Mouse (Mus musculus) thymus, adult 18-20 months (tissue): ENCODE data around the gene Olfr194.
"Not testable (repeated sequence)": the region's sequence is repeated elsewhere in the genome, so short reads cannot be mapped to it uniquely, and the experiment has no call there.

Experiments used
- DNase-seq, 2 experiments: peaks; one replicate each; pipeline ENCODE4 v3.0.0; 2022; ENCODE audit warnings: mixed read lengths in 2 of 2

The Olfr194 gene

DNA sequence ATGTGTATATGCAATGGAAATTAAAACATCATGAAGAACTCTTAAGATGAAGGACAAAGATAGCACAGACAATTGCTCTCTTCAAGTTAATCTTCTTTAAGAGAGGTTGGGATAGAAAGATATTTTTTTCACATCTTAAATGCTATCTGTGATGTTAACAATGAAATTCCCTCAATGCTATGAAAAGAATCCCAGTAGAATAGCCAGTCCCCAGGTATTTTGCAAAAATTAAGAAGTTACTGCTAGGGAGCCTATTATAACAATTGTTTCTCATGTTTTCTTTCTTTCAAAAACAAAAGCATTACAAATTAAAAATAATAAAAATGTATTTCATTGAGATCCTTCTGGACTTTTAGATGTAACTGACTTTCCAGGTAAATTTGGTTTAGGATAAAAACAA is at the start of gene Olfr194:
TSS of gene Olfr194 (minus strand) at position 101 of the 400 bp plus-strand sequence.
- DNase-seq, result no peak

DNA sequence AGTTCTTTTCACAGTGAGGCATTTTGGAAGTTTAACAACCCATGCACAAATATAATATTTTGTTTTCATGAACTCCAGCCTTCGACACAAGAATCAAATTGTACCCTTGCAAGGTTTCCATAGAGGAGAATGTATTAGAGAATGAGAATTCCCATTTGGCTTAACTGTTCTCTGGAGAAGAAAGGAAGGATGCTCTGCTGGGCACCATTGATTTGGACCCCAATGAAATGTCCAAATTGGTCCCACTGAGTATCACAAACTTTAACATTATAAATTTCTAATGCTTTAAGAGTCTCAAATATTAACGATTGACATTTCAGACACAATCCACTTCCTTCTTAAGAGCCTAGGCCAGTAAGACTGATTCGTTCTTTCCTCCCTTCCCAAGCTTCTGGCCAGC is 49.5 kb upstream of the Olfr194 start, which contains the start of gene Olfr196:
TSS of gene Olfr196 (minus strand) at position 101 of the 400 bp plus-strand sequence.
- DNase-seq, result no peak

DNA sequence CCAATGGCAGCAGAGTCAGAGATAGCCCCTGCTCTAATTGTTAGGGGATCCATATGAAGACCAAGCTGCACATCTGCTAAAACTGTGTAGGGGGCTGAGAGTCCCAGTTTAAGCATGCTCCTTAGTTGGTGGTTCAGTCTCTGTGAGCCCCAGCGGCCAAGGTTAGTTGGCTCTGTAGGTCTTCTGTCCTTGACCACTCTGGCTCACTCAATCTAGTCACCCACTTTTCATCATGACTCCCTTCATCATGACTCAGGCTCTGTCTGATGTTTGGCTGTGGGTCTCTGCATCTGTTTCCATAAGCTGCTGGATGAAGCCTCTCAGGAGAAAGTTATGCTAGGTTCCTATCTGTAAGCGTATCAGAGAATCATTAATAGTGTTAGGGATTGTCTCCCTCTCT is 31.1 kb upstream of the Olfr194 start:
- DNase-seq, result no peak

DNA sequence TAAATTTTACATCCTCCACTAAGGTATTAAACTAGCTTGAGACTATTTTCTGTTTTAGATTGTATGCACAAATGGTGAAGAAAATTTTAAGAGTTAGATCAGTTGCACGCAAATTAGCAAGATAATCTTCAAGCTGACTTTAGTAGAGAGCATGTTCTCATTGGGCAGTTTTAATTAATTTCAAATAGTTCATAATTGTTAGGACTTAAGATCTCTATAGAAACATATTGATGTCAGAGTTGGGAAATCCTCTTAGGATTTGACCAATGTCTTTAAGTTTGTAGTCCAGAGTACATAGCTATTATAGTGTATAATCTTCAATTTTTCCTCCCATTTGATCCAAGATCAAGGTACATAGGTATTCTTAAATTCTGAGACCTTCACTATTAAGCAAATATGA is 25.9 kb upstream of the Olfr194 start, which contains the start of gene Olfr195:
TSS of gene Olfr195 (plus strand) at position 301 of the 400 bp plus-strand sequence.
- DNase-seq, result no peak

DNA sequence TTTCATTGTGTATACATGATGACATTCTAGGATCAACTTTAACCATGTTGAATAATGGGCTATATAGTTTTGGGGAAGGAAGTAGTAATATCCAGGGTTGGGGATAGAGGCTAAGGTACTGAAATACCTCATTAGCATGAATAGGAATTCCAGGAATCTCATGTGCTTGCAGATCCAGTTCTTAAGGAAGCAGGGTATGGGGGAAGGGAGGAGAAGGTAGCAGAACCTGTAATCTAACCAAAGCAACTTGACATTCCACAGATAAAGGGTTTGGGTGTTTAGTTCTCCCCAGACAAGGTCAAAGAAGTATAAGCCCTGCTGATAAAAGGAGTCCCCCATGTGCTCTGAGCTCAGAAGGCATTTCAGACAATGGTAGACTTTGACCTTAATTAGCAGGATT is 20.2 kb upstream of the Olfr194 start:
- DNase-seq, result no peak

DNA sequence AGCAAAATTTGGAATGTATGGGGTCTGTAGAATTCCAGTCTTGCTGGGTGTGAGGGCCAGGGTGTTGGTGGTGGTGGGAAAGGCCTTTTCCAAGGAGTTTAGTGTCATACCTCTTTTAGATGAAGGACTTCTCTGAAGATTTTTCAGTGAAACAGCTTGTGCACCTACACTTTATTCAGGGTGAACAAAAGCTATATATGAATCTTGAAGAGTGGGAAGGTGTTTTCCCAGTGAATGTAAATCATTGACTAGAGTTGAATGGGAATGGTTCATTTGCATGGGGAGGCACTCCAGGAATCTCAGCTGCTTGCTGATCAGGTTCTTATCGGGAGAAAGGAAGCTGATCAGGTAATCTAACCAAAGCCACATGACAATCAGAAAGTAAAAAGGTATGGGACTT is 9.9 kb upstream of the Olfr194 start:
- no peak for DNase-seq

DNA sequence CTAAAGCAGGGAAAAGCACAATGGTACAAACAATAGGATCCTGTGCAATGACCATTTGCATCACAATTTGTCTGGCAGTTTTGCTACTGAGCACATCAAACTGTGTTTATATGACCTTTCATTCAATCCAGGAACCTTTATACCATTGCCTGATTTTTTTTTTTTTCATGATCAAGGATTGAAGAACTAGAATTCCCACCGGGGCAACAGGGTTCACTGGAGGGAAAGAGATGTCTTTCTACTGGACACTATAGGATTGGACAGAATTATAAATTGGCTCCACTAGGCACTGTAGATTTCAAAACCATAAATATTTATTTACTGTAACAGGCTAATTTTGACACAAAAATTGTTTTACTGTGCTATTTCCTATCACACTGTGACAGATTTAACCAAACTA is 9.1 kb downstream of the Olfr194 start, which contains the start of gene Olfr193:
TSS of gene Olfr193 (minus strand) at position 101 of the 400 bp plus-strand sequence.
- DNase-seq, result no peak

DNA sequence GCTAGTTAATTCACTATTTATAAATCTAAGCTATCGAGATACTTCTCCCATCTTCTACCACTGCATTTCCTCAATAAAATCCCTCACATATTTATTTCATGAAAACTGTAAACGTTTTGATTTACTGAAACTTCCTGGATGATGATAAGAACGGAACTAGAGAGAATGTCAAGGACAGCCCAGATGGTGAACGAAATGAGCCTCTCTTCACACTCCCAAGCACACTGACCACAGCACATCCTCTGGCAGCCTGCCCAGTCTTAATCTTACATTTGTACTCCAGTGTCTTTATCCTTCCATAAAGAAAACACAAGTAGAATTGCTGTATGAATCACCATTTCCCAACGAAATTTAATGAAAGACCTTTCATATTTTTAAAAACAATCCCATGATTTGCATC is 12.3 kb downstream of the Olfr194 start:
- not testable (repeated sequence) for DNase-seq

DNA sequence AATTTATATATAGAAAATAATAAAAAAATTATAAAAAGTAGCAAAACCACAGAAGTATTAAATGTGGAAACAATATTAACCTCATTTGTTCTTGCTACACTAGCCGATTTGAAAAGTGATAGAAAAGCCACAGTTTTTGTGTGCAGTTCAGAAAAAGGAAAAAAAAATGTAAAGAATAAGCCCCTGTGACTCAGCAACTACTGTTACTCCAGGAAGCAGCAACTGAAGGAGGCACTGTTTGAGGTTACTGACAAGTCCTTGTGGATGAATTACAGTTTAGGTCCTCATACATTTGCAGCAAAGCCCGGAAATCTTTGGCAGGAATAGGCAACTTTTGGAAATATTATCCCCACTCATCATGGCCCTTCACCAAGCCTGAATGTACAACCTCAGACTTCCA is 15.6 kb downstream of the Olfr194 start:
- DNase-seq, result no peak

DNA sequence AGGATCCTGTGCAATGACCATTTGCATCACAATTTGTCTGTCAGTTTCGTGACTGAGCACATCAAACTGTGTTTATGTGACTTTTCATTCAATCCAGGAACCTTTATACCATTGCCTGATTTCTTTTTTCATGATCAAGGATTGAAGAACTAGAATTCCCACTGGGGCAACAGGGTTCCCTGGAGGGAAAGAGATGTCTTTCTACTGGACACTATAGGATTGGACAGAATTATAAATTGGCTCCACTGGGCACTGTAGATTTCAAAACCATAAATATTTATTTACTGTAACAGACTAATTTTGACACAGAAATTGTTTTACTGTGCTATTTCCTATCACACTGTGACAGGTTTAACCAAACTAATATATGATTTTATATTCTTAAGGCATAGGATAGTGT is 31.1 kb downstream of the Olfr194 start, which contains the start of gene Olfr191:
TSS of gene Olfr191 (minus strand) at position 101 of the 400 bp plus-strand sequence.
- DNase-seq, result not testable (repeated sequence)

DNA sequence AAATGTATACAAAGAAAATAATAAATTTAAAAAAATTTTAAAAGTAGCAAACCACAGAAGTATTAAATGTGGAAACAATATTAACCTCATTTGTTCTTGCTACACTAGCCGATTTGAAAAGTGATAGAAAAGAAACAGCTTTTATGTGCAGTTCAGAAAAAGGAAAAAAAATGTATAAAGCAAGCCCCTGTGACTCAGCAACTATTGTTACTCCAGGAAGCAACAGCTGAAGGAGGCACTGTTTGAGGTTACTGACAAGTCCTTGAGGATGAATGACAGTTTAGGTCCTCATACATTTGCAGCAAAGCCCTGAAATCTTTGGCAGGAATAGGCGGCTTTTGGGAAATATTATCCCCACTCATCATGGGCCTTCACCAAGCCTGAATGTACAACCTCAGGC is 39.8 kb downstream of the Olfr194 start:
- not testable (repeated sequence) for DNase-seq

DNA sequence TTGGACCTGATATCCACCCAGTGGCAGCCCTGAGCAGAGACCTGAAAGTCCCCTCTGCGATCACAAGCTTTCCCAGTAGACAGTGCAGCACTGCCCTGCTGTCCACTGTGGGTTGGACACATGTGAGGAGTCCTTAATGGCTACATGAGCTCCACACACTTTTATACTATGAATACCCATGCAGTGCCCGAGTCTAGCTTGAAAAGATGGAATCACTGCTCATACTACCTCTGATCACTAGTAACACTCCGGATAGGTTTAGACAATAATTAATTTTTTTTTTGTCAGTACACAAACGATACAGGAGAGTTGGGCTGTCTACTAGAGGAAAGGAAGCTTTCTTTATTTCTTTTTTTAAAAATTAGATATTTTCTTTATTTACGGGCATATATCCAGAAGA is 43.0 kb downstream of the Olfr194 start, which contains the start of gene Olfr190:
TSS of gene Olfr190 (minus strand) at position 101 of the 400 bp plus-strand sequence.
- DNase-seq, result no peak

DNA sequence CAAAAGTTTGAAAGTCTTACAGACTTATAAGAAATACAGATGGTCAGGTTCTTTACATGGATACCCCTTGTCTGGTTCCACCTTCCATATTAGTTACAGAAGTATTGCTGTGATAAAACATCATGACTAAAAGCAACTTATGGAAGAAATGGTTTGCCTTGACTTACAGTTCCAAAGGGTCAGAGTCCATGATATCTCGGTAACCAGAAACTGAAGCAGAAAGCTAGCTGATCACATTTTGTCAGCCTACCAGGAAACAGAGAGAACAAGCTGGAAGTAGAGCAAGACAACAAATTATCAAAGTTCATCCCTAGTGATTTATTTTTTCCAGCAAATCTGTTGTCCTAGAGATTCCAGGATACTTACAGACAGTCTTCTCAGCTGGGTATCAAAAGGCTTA is 47.3 kb downstream of the Olfr194 start:
- DNase-seq, result no peak

DNA sequence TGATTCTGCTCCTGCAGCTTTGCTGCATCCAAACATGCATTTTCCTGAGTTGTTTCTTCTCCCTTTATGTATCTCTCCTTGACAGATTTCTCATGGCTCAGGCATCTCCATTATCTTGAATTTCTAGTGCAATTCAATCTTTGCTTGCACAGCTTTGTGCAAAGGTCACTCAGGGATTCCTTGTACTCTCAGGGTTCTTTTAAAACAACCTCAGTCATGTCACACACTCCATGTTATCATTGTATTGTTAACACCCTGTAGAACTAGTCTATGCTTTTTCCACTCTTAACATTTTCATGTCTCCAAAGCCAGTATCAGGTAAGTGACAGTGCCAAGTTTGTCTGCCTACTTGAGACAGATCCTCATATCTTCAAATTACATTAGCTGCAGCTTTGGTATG is 49.1 kb downstream of the Olfr194 start:
- DNase-seq, result no peak
